Mouse (Mus musculus) spleen, adult 2 months (tissue): ENCODE results near the gene Fam83e. TPM values are rescaled to one million over a fixed set of nuclear protein-coding genes. Genes with fewer than 3 reads are reported as not detected.

Experiments
- DNase-seq, 2 experiments: peaks; one replicate each; pipeline versions ENCODE4 v3.0.0 to v3.0.0-alpha.2; 2012 to 2021; ENCODE audit warnings: low spot score in 2 of 2, low read depth in 1 of 2
- H3K27ac ChIP-seq: fragments of 200-500 bp; 2 replicates; pipeline ENCODE4 v1.5.1; 2012; ENCODE audit warnings: low read length, inconsistent platforms; ENCODE audit not compliant: insufficient read depth
- H3K27me3 ChIP-seq: fragments of 200-500 bp; 2 replicates; pipeline ENCODE4 v1.6.1; 2012; ENCODE audit warnings: mild to moderate bottlenecking, moderate library complexity, low read length, inconsistent platforms; ENCODE audit not compliant: control insufficient read depth, insufficient read depth
- H3K36me3 ChIP-seq: fragments of 200-500 bp; 2 replicates; pipeline ENCODE4 v1.6.1; 2012; ENCODE audit warnings: mild to moderate bottlenecking, low read length, inconsistent platforms; ENCODE audit not compliant: control insufficient read depth, insufficient read depth
- H3K4me1 ChIP-seq: fragments of 200-500 bp; 2 replicates; pipeline ENCODE4 v1.6.1; 2011; ENCODE audit warnings: inconsistent platforms; ENCODE audit not compliant: control insufficient read depth, insufficient read depth, insufficient read length
- H3K4me3 ChIP-seq: fragments of 200-500 bp; 2 replicates; pipeline ENCODE4 v1.5.1; 2011; ENCODE audit warnings: mild to moderate bottlenecking, inconsistent platforms; ENCODE audit not compliant: insufficient read depth, insufficient read length; ENCODE audit errors: extremely low read depth
- CTCF ChIP-seq: fragments of 200-500 bp; IDR thresholded peaks from 2 replicates; pipeline ENCODE4 v1.5.1; 2011; ENCODE audit warnings: mild to moderate bottlenecking, inconsistent platforms; ENCODE audit not compliant: insufficient read depth, insufficient read length, insufficient replicate concordance; ENCODE audit errors: extremely low read depth
- POLR2A ChIP-seq: fragments of 200-500 bp; IDR thresholded peaks from 2 replicates; pipeline ENCODE4 v1.6.1; 2011; ENCODE audit warnings: low read depth, low read length, inconsistent platforms
- WGBS: fragments of 180-500 bp; shearing (Covaris S2); methylation state at CpG from one replicate; pipeline ENCODE4 v1.1.7; 2018; 5-methylcytosine and 5-hydroxymethylcytosine counted together
- polyA plus RNA-seq: library from polyadenylated mRNA; depleted of rRNA; stranded (reverse); fragments of >200 nt; gene quantifications from 2 replicates; pipeline ENCODE4 v1.2.3, GENCODE M21; 2012

Fam83e gene
- polyA plus RNA-seq, 1 experiment, result 0.09 TPM

- Histone ChIP-seq H3K4me3 (no peak overlapping the region), H3K4me1 (peaks cover 21% of the 10 kb centered on the region), H3K27me3 (no peaks in the 10 kb centered on the region), H3K27ac (no peak overlapping the region), H3K36me3 (peaks cover 29% of the 10 kb centered on the region)
- DNase-seq, result no peak
- TF ChIP-seq POLR2A (no peak), CTCF (no peak)
- WGBS, result 94% methylated on average over 24 of the region's 24 CpGs
Measured at GRCm38 (mm10) chr7:45711316-45712021, 9.5 kb upstream of the Fam83e start.

GRCm38 (mm10) chr7:45712022-45712757 is 8.8 kb upstream of the Fam83e start:
- 92% methylated on average over 21 of the region's 21 CpGs for WGBS
- Histone ChIP-seq H3K4me3 (no peak overlapping the region), H3K36me3 (peaks cover 29% of the 10 kb centered on the region), H3K4me1 (peaks cover 19% of the 10 kb centered on the region), H3K27me3 (no peaks in the 10 kb centered on the region), H3K27ac (no peak overlapping the region)
- TF ChIP-seq POLR2A (no peak), CTCF (no peak)
- DNase-seq, result no peak

- H3K4me1 ChIP-seq, result peaks cover 14% of the 10 kb centered on the region; the same call in 1 of the 2 replicates
- H3K36me3 ChIP-seq, result peaks cover 29% of the 10 kb centered on the region
- H3K4me3 ChIP-seq, result no peak overlapping the region
- H3K27ac ChIP-seq, result no peak overlapping the region
- 93% methylated on average over 16 of the region's 16 CpGs for WGBS
- DNase-seq, result no peak
- no peaks in the 10 kb centered on the region for H3K27me3 ChIP-seq
- TF ChIP-seq CTCF, result no peak
- TF ChIP-seq POLR2A, result no peak
Measured at GRCm38 (mm10) chr7:45713396-45713795, 7.6 kb upstream of the Fam83e start.

GRCm38 (mm10) chr7:45713881-45714520 is 7.0 kb upstream of the Fam83e start:
- H3K36me3 ChIP-seq, result peaks cover 29% of the 10 kb centered on the region
- H3K27me3 ChIP-seq, result no peaks in the 10 kb centered on the region
- no peak for TF ChIP-seq POLR2A
- no peak for TF ChIP-seq CTCF
- H3K4me3 ChIP-seq, result no peak overlapping the region
- H3K4me1 ChIP-seq, result peaks cover 9% of the 10 kb centered on the region; the same call in 1 of the 2 replicates
- WGBS, result 84% methylated on average over 6 of the region's 6 CpGs
- no peak for DNase-seq
- H3K27ac ChIP-seq, result no peak overlapping the region

- Histone ChIP-seq H3K4me1 (peaks cover 5% of the 10 kb centered on the region; the same call in 1 of the 2 replicates), H3K27me3 (no peaks in the 10 kb centered on the region), H3K27ac (peak overlapping the region; percentile 41), H3K4me3 (peak overlapping the region; percentile 83), H3K36me3 (peaks cover 32% of the 10 kb centered on the region)
- no peak for DNase-seq
- 11% methylated on average over 14 of the region's 14 CpGs for WGBS
- TF ChIP-seq CTCF (no peak), POLR2A (no peak)
Measured at GRCm38 (mm10) chr7:45714630-45715089, 6.4 kb upstream of the Fam83e start.

GRCm38 (mm10) chr7:45715090-45715708 is 5.8 kb upstream of the Fam83e start, which contains the start of gene Rpl18:
Gene Rpl18, plus strand, starts transcription at chr7:45715457.
- H3K4me3 ChIP-seq, result peak within 1 kb of the TSS; percentile 83
- H3K27ac ChIP-seq, result peak within 1 kb of the TSS; percentile 48
- no peaks in the 10 kb centered on the region for H3K27me3 ChIP-seq
- peak; percentile 91 to 97 for DNase-seq
- H3K36me3 ChIP-seq, result peaks cover 35% of the 10 kb centered on the region
- peaks cover 5% of the 10 kb centered on the region; the same call in 1 of the 2 replicates for H3K4me1 ChIP-seq
- WGBS, result 6% methylated on average over 34 of the region's 34 CpGs
- TF ChIP-seq POLR2A (peak; percentile 53), CTCF (no peak)
